In the genomic region with DNA sequence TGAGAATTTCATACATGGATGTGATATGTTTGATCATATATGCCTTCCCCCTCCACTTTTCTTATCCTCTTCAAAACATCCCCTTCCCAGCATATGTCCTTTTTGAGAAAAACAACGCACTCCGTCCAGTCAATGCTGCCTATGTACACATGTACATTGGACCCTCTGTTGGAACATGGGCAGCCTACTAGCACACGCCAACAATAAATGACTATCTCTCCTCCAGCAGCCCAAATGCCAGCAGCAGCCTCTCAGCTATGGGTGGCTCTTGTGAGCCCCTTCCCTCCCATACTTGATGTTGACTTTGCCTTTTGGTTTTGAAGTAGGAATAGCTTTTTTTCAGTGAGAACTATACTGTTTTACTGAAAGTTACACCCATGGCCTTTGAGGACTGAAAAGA, we compare ENCODE assay signal across 16 mouse cellular contexts. TPM values are rescaled to one million over a fixed set of nuclear protein-coding genes. Genes with fewer than 3 reads are reported as not detected.
"Had no signal": no experiment of that assay in that cellular context is flagged by ENCODE, and none has a peak within 500 bp of the region (broad histone marks: within the 10 kb centered on the region; RNA-seq: fewer than 3 reads in every experiment).

No protein-coding gene starts in this region.

- H3K4me3 ChIP-seq: midbrain, embryonic 10.5 days; midbrain, embryonic 12.5 days; midbrain, embryonic 15.5 days; neural tube, embryonic 12.5 days; stomach, embryonic 15.5 days had no signal

- H3K4me1 ChIP-seq: midbrain, embryonic 10.5 days; midbrain, embryonic 12.5 days; midbrain, embryonic 15.5 days; neural tube, embryonic 12.5 days; stomach, embryonic 15.5 days had no signal

- H3K36me3 ChIP-seq: midbrain, embryonic 15.5 days; stomach, embryonic 15.5 days had no signal

- H3K4me2 ChIP-seq: lung, embryonic 14.5 days; midbrain, embryonic 12.5 days; midbrain, embryonic 15.5 days; neural tube, embryonic 12.5 days; stomach, embryonic 15.5 days had no signal

- ATAC-seq: midbrain, embryonic 15.5 days had no signal

- H3K9me3 ChIP-seq: midbrain, embryonic 10.5 days; midbrain, embryonic 12.5 days; midbrain, embryonic 15.5 days; neural tube, embryonic 12.5 days; stomach, embryonic 15.5 days had no signal

- H3K27ac ChIP-seq: midbrain, embryonic 10.5 days; midbrain, embryonic 12.5 days; midbrain, embryonic 15.5 days; neural tube, embryonic 12.5 days; stomach, embryonic 15.5 days; stomach, postnatal 0 days had no signal

- H3K9ac ChIP-seq: lung, embryonic 14.5 days; midbrain, embryonic 12.5 days; midbrain, embryonic 15.5 days; neural tube, embryonic 12.5 days; stomach, embryonic 15.5 days had no signal

- DNase-seq: lung, adult 18-20 months; lung, embryonic 14.5 days; lung, postnatal 10 days; lung, postnatal 4 days; right cerebral cortex, postnatal 14 days; thymus, adult 2 months; thymus, postnatal 25 days; thymus, postnatal 4 days had no signal

- H3K27me3 ChIP-seq: midbrain, embryonic 12.5 days; midbrain, embryonic 15.5 days; neural tube, embryonic 12.5 days; stomach, embryonic 15.5 days had no signal

RNA-seq across cellular contexts. Expression of gene Exd1, which starts 34.1 kb away (rescaled TPM):
- total RNA-seq: megakaryocyte-erythroid progenitor cell, adult 5-6 weeks; monocyte, adult 5-6 weeks had no signal
